Mouse (Mus musculus) lung, postnatal 0 days (tissue): ENCODE measurements around the gene Ntn1. TPM values are rescaled to one million over a fixed set of nuclear protein-coding genes. Genes with fewer than 3 reads are reported as not detected.

ENCODE experiments used
- ATAC-seq: fragments of 200-750 bp; cut with Nextera tagmentation; 2 replicates; pipeline ENCODE4 v1.8.0; 2017; ENCODE audit warnings: moderate library complexity
- DNase-seq: peaks from one replicate; pipeline ENCODE4 v3.0.0-alpha.2; 2016; ENCODE audit warnings: low spot score
- H3K27ac ChIP-seq: fragments of 300-500 bp; sonication (generic); 2 replicates; pipeline ENCODE4 v1.5.1; 2014; ENCODE audit warnings: antibody characterized with exemption, mild to moderate bottlenecking, low read length, mixed read lengths
- H3K27me3 ChIP-seq: fragments of 300-500 bp; sonication (generic); replicated peaks from 2 replicates; pipeline ENCODE4 v1.6.1; 2014; ENCODE audit warnings: low read length, mixed read lengths; ENCODE audit not compliant: insufficient read depth
- H3K36me3 ChIP-seq: fragments of 300-500 bp; sonication (generic); 2 replicates; pipeline ENCODE4 v1.6.1; 2014; ENCODE audit warnings: low read length, mixed read lengths; ENCODE audit not compliant: insufficient read depth
- H3K4me1 ChIP-seq: fragments of 300-500 bp; sonication (generic); 2 replicates; pipeline ENCODE4 v1.6.1; 2014; ENCODE audit warnings: antibody characterized with exemption, low read depth, low read length, mixed read lengths; ENCODE audit not compliant: insufficient read depth
- H3K4me2 ChIP-seq: fragments of 300-500 bp; sonication (generic); replicated peaks from 2 replicates; pipeline ENCODE4 v1.6.1; 2014; ENCODE audit warnings: low read depth, mild to moderate bottlenecking, low read length, moderate library complexity, mixed read lengths
- H3K4me3 ChIP-seq: fragments of 300-500 bp; sonication (generic); 2 replicates; pipeline ENCODE4 v1.5.1; 2014; ENCODE audit warnings: low read depth, low read length
- H3K9ac ChIP-seq: fragments of 300-500 bp; sonication (generic); replicated peaks from 2 replicates; pipeline ENCODE4 v1.6.1; 2014; ENCODE audit warnings: low read depth, mild to moderate bottlenecking
- H3K9me3 ChIP-seq: fragments of 300-500 bp; sonication (generic); 2 replicates; pipeline ENCODE4 v1.6.1; 2016; ENCODE audit warnings: low read length, mixed read lengths
- CTCF ChIP-seq: IDR thresholded peaks from 2 replicates; pipeline ENCODE4 v1.5.1; 2016; ENCODE audit warnings: antibody characterized with exemption, mild to moderate bottlenecking
- EP300 ChIP-seq: IDR thresholded peaks from 2 replicates; pipeline ENCODE4 v1.6.1; 2016; ENCODE audit warnings: antibody characterized with exemption, mild to moderate bottlenecking, control low read depth
- WGBS: fragments of 180-500 bp; shearing (Covaris S2); extraction: QIAGEN DNeasy Blood & Tissue Kit; methylation state at CpG from one replicate; pipeline ENCODE4 v1.1.7; 2014; 5-methylcytosine and 5-hydroxymethylcytosine counted together
- polyA plus RNA-seq: library from polyadenylated mRNA; unstranded; fragments of >200 nt; fragmentation: Nextera tagmentation; extraction: Ambion mirVana; gene quantifications from 2 replicates; pipeline ENCODE4 v1.2.1, GENCODE M21; 2015

Gene Ntn1
- polyA plus RNA-seq, 1 experiment from 2014 or later: 7.2 TPM

- WGBS: 2% methylated on average over 47 of the region's 68 CpGs
- Histone ChIP-seq H3K9ac (peak overlapping the region; percentile 42; the same call in 1 of the 2 replicates), H3K27ac (no peak overlapping the region; the same call in 1 of the 2 replicates), H3K4me2 (peak overlapping the region; percentile 93), H3K36me3 (no peaks in the 10 kb centered on the region), H3K4me1 (peaks cover 12% of the 10 kb centered on the region), H3K27me3 (peaks cover 54% of the 10 kb centered on the region), H3K9me3 (no peaks in the 10 kb centered on the region), H3K4me3 (peak overlapping the region; percentile 68)
- no peak for TF ChIP-seq CTCF
- TF ChIP-seq EP300: no peak
- DNase-seq (no peak), ATAC-seq (peak; percentile 47)
Measured at GRCm38 (mm10) chr11:68385921-68386588, 14.6 kb downstream of the Ntn1 start.

- Histone ChIP-seq H3K4me3 (peak overlapping the region; percentile 68), H3K9me3 (no peaks in the 10 kb centered on the region), H3K4me2 (peak overlapping the region; percentile 93), H3K27ac (no peak overlapping the region), H3K36me3 (no peaks in the 10 kb centered on the region), H3K9ac (no peak overlapping the region), H3K27me3 (peaks cover 54% of the 10 kb centered on the region), H3K4me1 (peaks cover 12% of the 10 kb centered on the region)
- WGBS: 2% methylated on average over 83 of the region's 94 CpGs
- no peak for TF ChIP-seq EP300
- TF ChIP-seq CTCF: no peak
- ATAC-seq (peak; percentile 36), DNase-seq (peak; percentile 47)
Measured at GRCm38 (mm10) chr11:68385021-68385821, 15.4 kb downstream of the Ntn1 start.

- H3K4me2 ChIP-seq: peak overlapping the region; percentile 93
- 4% methylated on average over 24 of the region's 27 CpGs for WGBS
- H3K4me1 ChIP-seq: peaks cover 12% of the 10 kb centered on the region
- no peaks in the 10 kb centered on the region for H3K9me3 ChIP-seq
- H3K27me3 ChIP-seq: peaks cover 50% of the 10 kb centered on the region
- TF ChIP-seq CTCF (no peak), EP300 (no peak)
- H3K36me3 ChIP-seq: no peaks in the 10 kb centered on the region
- ATAC-seq (no peak), DNase-seq (no peak)
- no peak overlapping the region for H3K9ac ChIP-seq
- H3K4me3 ChIP-seq: peak overlapping the region; percentile 68
- H3K27ac ChIP-seq: no peak overlapping the region
Measured at GRCm38 (mm10) chr11:68384592-68385020, 16.0 kb downstream of the Ntn1 start.

GRCm38 (mm10) chr11:68384131-68384530 is 16.5 kb downstream of the Ntn1 start:
- TF ChIP-seq CTCF: no peak
- no peak for TF ChIP-seq EP300
- no peaks in the 10 kb centered on the region for H3K36me3 ChIP-seq
- no peaks in the 10 kb centered on the region for H3K9me3 ChIP-seq
- H3K27ac ChIP-seq: no peak overlapping the region
- no peak overlapping the region for H3K9ac ChIP-seq
- DNase-seq (no peak), ATAC-seq (no peak)
- H3K4me1 ChIP-seq: peaks cover 12% of the 10 kb centered on the region
- peak overlapping the region; percentile 68; the same call in 1 of the 2 replicates for H3K4me3 ChIP-seq
- peak overlapping the region; percentile 93; the same call in 1 of the 2 replicates for H3K4me2 ChIP-seq
- WGBS: 26% methylated on average over 12 of the region's 12 CpGs
- H3K27me3 ChIP-seq: peaks cover 53% of the 10 kb centered on the region

GRCm38 (mm10) chr11:68383519-68383918 is 17.1 kb downstream of the Ntn1 start:
- Histone ChIP-seq H3K4me3 (no peak overlapping the region), H3K27me3 (peaks cover 49% of the 10 kb centered on the region), H3K36me3 (no peaks in the 10 kb centered on the region), H3K9ac (no peak overlapping the region), H3K9me3 (no peaks in the 10 kb centered on the region), H3K4me2 (no peak overlapping the region), H3K27ac (no peak overlapping the region), H3K4me1 (peaks cover 12% of the 10 kb centered on the region)
- no peak for TF ChIP-seq EP300
- TF ChIP-seq CTCF: no peak
- no peak for DNase-seq
- 61% methylated on average over 10 of the region's 10 CpGs for WGBS
- no peak for ATAC-seq

GRCm38 (mm10) chr11:68381833-68382232 is 18.8 kb downstream of the Ntn1 start:
- Histone ChIP-seq H3K27me3 (peaks cover 40% of the 10 kb centered on the region), H3K9ac (no peak overlapping the region), H3K9me3 (no peaks in the 10 kb centered on the region), H3K27ac (no peak overlapping the region), H3K36me3 (no peaks in the 10 kb centered on the region), H3K4me1 (peaks cover 12% of the 10 kb centered on the region), H3K4me2 (no peak overlapping the region), H3K4me3 (no peak overlapping the region)
- TF ChIP-seq EP300 (no peak), CTCF (no peak)
- ATAC-seq (no peak), DNase-seq (no peak)
- whole genome bisulfite sequencing: 85% methylated on average over 1 of the region's 1 CpGs
